Mouse (Mus musculus) MEL (cell line): ENCODE measurements at regions not wholly inside any gene's neighbourhood (a gene's known extent, or its start where the extent isn't known, plus 50 kb on each side); places are given as distances from the start of the nearest gene placed in this dataset.

Experiments
- DNase-seq: peaks from one replicate; pipeline ENCODE4 v3.0.0; 2011; ENCODE audit warnings: low read depth, low spot score
- H3K27ac ChIP-seq: 2 replicates; pipeline ENCODE4 v1.5.1; 2012; ENCODE audit warnings: low read depth, mild to moderate bottlenecking, control low read depth, low read length, moderate library complexity; ENCODE audit not compliant: control insufficient read depth
- H3K27me3 ChIP-seq, 2 experiments: fragments of 150-350 bp in 1 of 2; sonication (generic) in 1 of 2; 2 replicates each; pipeline ENCODE4 v1.6.1; 2012; ENCODE audit warnings: low read length in 2 of 2, mild to moderate bottlenecking in 2 of 2, improper control_type of control experiment in 1 of 2, moderate library complexity in 1 of 2; ENCODE audit not compliant: insufficient read depth in 2 of 2, control insufficient read depth in 1 of 2
- H3K36me3 ChIP-seq, 2 experiments: 2 replicates each; pipeline ENCODE4 v1.6.1; 2012 to 2014; ENCODE audit warnings: low read length in 2 of 2, improper control_type of control experiment in 1 of 2, inconsistent platforms in 1 of 2, mild to moderate bottlenecking in 1 of 2; ENCODE audit not compliant: insufficient read depth in 2 of 2, control insufficient read depth in 1 of 2
- H3K4me1 ChIP-seq, 2 experiments: fragments of 150-350 bp in 1 of 2; sonication (generic) in 1 of 2; 2 replicates each; pipeline ENCODE4 v1.6.1; 2012; ENCODE audit warnings: low read length in 2 of 2, improper control_type of control experiment in 1 of 2, mild to moderate bottlenecking in 1 of 2; ENCODE audit not compliant: insufficient read depth in 2 of 2, control insufficient read depth in 1 of 2
- H3K4me3 ChIP-seq, 2 experiments: fragments of 150-350 bp in 1 of 2; sonication (generic) in 1 of 2; 2 replicates each; pipeline ENCODE4 v1.5.1; 2012; ENCODE audit warnings: low read depth in 2 of 2, low read length in 2 of 2, mild to moderate bottlenecking in 2 of 2, moderate library complexity in 2 of 2, control low read depth in 1 of 2, improper control_type of control experiment in 1 of 2; ENCODE audit not compliant: control insufficient read depth in 1 of 2, insufficient read depth in 1 of 2
- H3K79me2 ChIP-seq: 2 replicates; pipeline ENCODE4 v1.6.1; 2012; ENCODE audit warnings: mild to moderate bottlenecking, low read length, moderate library complexity; ENCODE audit not compliant: control insufficient read depth, poor library complexity, insufficient read depth
- H3K9ac ChIP-seq: 2 replicates; pipeline ENCODE4 v1.6.1; 2012; ENCODE audit warnings: low read depth, mild to moderate bottlenecking, control low read depth, low read length, moderate library complexity; ENCODE audit not compliant: control insufficient read depth, poor library complexity, severe bottlenecking
- H3K9me3 ChIP-seq: fragments of 150-350 bp; sonication (generic); replicated peaks from 2 replicates; pipeline ENCODE4 v1.6.1; 2012; ENCODE audit warnings: mild to moderate bottlenecking, low read length, improper control_type of control experiment, moderate library complexity; ENCODE audit not compliant: insufficient read depth
- BHLHE40 ChIP-seq: IDR thresholded peaks from 2 replicates; pipeline ENCODE4 v1.6.1; 2012; ENCODE audit warnings: low read depth, mild to moderate bottlenecking, inconsistent platforms, low read length, improper control_type of control experiment, borderline replicate concordance
- CHD1 ChIP-seq: IDR thresholded peaks from 2 replicates; pipeline ENCODE4 v1.6.1; 2012; ENCODE audit warnings: low read depth, mild to moderate bottlenecking, inconsistent platforms, low read length, improper control_type of control experiment
- ELF1 ChIP-seq: IDR thresholded peaks from 2 replicates; pipeline ENCODE4 v1.6.1; 2014; ENCODE audit warnings: low read depth, mild to moderate bottlenecking, inconsistent platforms, low read length, improper control_type of control experiment, moderate library complexity
- ETS1 ChIP-seq: IDR thresholded peaks from 2 replicates; pipeline ENCODE4 v1.6.1; 2012; ENCODE audit warnings: low read depth, mild to moderate bottlenecking, inconsistent platforms, low read length, improper control_type of control experiment, moderate library complexity
- GATA1 ChIP-seq: IDR thresholded peaks from 2 replicates; pipeline ENCODE4 v1.6.1; 2011; ENCODE audit warnings: low read depth, low read length, improper control_type of control experiment
- KAT2A ChIP-seq: conservative IDR thresholded peaks from 2 replicates; pipeline ENCODE4 v1.6.1; 2012; ENCODE audit warnings: low read depth, low read length, improper control_type of control experiment, inconsistent platforms
- MAFK ChIP-seq: IDR thresholded peaks from 2 replicates; pipeline ENCODE4 v1.6.1; 2011; ENCODE audit warnings: low read depth, mild to moderate bottlenecking, low read length, improper control_type of control experiment, borderline replicate concordance
- MXI1 ChIP-seq: IDR thresholded peaks from 2 replicates; pipeline ENCODE4 v1.6.1; 2011; ENCODE audit warnings: mild to moderate bottlenecking, low read depth, low read length, improper control_type of control experiment
- MYC ChIP-seq: IDR thresholded peaks from 2 replicates; pipeline ENCODE4 v1.6.1; 2011; ENCODE audit warnings: low read depth, mild to moderate bottlenecking, low read length, improper control_type of control experiment, moderate library complexity
- NRF1 ChIP-seq: IDR thresholded peaks from 2 replicates; pipeline ENCODE4 v1.6.1; 2014; ENCODE audit warnings: low read depth, mild to moderate bottlenecking, inconsistent platforms, low read length, improper control_type of control experiment, moderate library complexity; ENCODE audit not compliant: poor library complexity, insufficient read depth, severe bottlenecking
- POLR2A ChIP-seq, 2 experiments: IDR thresholded peaks; 2 replicates each; pipeline ENCODE4 v1.6.1; 2011 to 2012; ENCODE audit warnings: low read length in 2 of 2, mild to moderate bottlenecking in 2 of 2, control low read depth in 1 of 2, improper control_type of control experiment in 1 of 2, low read depth in 1 of 2, moderate library complexity in 1 of 2; ENCODE audit not compliant: control insufficient read depth in 1 of 2, insufficient read depth in 1 of 2, poor library complexity in 1 of 2
- POLR2AphosphoS2 ChIP-seq: IDR thresholded peaks from 2 replicates; pipeline ENCODE4 v1.6.1; 2011; ENCODE audit warnings: low read length, improper control_type of control experiment
- RAD21 ChIP-seq: IDR thresholded peaks from 2 replicates; pipeline ENCODE4 v1.6.1; 2011; ENCODE audit warnings: mild to moderate bottlenecking, low read depth, low read length, improper control_type of control experiment
- RCOR1 ChIP-seq: IDR thresholded peaks from 2 replicates; pipeline ENCODE4 v1.6.1; 2012; ENCODE audit warnings: low read depth, mild to moderate bottlenecking, inconsistent platforms, low read length, improper control_type of control experiment
- SIN3A ChIP-seq: IDR thresholded peaks from 2 replicates; pipeline ENCODE4 v1.6.1; 2012; ENCODE audit warnings: low read length, improper control_type of control experiment, inconsistent platforms
- TBP ChIP-seq: IDR thresholded peaks from 2 replicates; pipeline ENCODE4 v1.8.0; 2011; ENCODE audit warnings: low read depth, low read length, improper control_type of control experiment
- UBTF ChIP-seq: IDR thresholded peaks from 2 replicates; pipeline ENCODE4 v1.6.1; 2012; ENCODE audit warnings: low read depth, mild to moderate bottlenecking, inconsistent platforms, low read length, improper control_type of control experiment, moderate library complexity, borderline replicate concordance; ENCODE audit not compliant: insufficient read depth
- USF2 ChIP-seq, 2 experiments: IDR thresholded peaks; 2 replicates each; pipeline ENCODE4 v1.6.1; 2011 to 2012; ENCODE audit warnings: improper control_type of control experiment in 2 of 2, low read length in 2 of 2, borderline replicate concordance in 1 of 2, inconsistent platforms in 1 of 2, low read depth in 1 of 2, mild to moderate bottlenecking in 1 of 2; ENCODE audit not compliant: insufficient read depth in 1 of 2
- ZC3H11A ChIP-seq: IDR thresholded peaks from 2 replicates; pipeline ENCODE4 v1.6.1; 2012; ENCODE audit warnings: low read depth, mild to moderate bottlenecking, inconsistent platforms, low read length, improper control_type of control experiment
- ZNF384 ChIP-seq: IDR thresholded peaks from 2 replicates; pipeline ENCODE4 v1.6.1; 2012; ENCODE audit warnings: low read depth, mild to moderate bottlenecking, inconsistent platforms, low read length, improper control_type of control experiment

DNA sequence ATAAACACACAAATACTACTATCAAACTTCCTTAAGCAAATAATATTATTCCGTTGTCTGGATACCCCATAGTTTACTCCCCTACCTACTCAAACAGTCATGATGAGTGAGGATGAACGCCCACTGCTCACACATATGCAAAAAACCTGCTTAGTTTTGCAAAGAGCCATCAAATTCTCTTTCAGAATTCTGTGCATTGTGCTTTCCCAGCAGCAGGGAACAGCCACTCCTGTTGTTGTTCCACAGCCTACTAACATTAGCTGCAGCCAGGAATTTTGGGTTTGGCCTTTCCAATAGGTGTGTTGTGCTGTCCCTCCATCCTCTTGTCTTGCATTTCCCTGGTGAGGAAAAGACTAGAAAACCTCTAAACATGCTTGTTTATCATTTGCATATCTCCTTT, 120.1 kb upstream of the Dhrs4 start:
- H3K9ac ChIP-seq = no peak overlapping the region
- no peak for TF ChIP-seq GATA1
- no peak for TF ChIP-seq SIN3A
- TF ChIP-seq RAD21 = no peak
- TF ChIP-seq POLR2AphosphoS2 = no peak
- no peak for TF ChIP-seq ETS1
- TF ChIP-seq UBTF = no peak
- no peak for TF ChIP-seq ZNF384
- TF ChIP-seq NRF1 = no peak
- no peak for TF ChIP-seq MXI1
- TF ChIP-seq ZC3H11A = no peak
- no peak for TF ChIP-seq CHD1
- no peak for TF ChIP-seq RCOR1
- no peak for TF ChIP-seq TBP
- TF ChIP-seq MYC = no peak
- TF ChIP-seq BHLHE40 = no peak
- TF ChIP-seq ELF1 = no peak
- no peak for TF ChIP-seq USF2 (IDR thresholded peaks at IDR 0.05; ENCODE audit: borderline replicate concordance in 1 of 2, insufficient read depth in 1 of 2, low read depth in 1 of 2, low read length in 2 of 2)
- TF ChIP-seq KAT2A = no peak

DNA sequence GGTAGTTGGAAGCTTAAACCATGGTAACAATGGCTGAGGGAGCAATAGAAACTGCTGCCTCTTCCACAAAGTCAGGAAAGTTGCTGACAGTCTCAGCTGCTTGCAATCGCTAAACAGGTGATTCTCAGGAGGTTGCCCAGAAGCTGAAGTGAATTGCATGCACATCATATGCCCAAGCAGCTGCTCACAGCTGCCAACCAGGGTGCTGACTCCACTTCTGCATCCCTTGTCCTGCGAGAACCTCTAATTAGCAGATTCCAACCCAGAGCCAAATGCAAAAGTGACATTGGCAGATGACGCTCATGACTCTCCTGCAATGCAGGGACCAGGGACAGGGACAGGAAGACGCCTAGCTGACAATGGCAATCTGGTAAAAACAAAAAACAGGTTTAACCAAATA, 116.2 kb upstream of the Dhrs4 start:
- Histone ChIP-seq H3K79me2 (no peaks in the 10 kb centered on the region), H3K9ac (no peak overlapping the region), H3K27ac (no peak overlapping the region), H3K36me3 (no peaks in the 10 kb centered on the region), H3K9me3 (no peaks in the 10 kb centered on the region), H3K27me3 (peaks cover 2% of the 10 kb centered on the region in 2 experiments; a peak in 3 of 4 replicates), H3K4me1 (no peaks in the 10 kb centered on the region), H3K4me3 (no peak overlapping the region)
- TF ChIP-seq ZNF384 = no peak
- TF ChIP-seq POLR2A (IDR thresholded peaks at IDR 0.05; ENCODE audit: control insufficient read depth in 1 of 2, insufficient read depth in 1 of 2, low read depth in 1 of 2, low read length in 2 of 2, poor library complexity in 1 of 2) = no peak
- TF ChIP-seq MYC = no peak
- TF ChIP-seq SIN3A = no peak
- no peak for TF ChIP-seq MAFK
- no peak for TF ChIP-seq POLR2AphosphoS2
- DNase-seq = no peak

More for the DNA sequence above, 120.1 kb upstream of the Dhrs4 start:
- DNase-seq = no peak
- no peaks in the 10 kb centered on the region for H3K4me1 ChIP-seq
- peaks cover 4 to 9% of the 10 kb centered on the region in 2 experiments for H3K27me3 ChIP-seq
- H3K36me3 ChIP-seq = no peaks in the 10 kb centered on the region
- no peak overlapping the region for H3K27ac ChIP-seq
- H3K9me3 ChIP-seq = no peaks in the 10 kb centered on the region
- H3K4me3 ChIP-seq = no peak overlapping the region
- H3K79me2 ChIP-seq = no peaks in the 10 kb centered on the region
